Mouse (Mus musculus) layer of hippocampus, adult 9-10 months (tissue): ENCODE data around the gene Mob1b.

ENCODE experiments used
- DNase-seq: peaks from one replicate; pipeline ENCODE4 v3.0.0; 2022; ENCODE audit warnings: low spot score

Mob1b gene

DNA sequence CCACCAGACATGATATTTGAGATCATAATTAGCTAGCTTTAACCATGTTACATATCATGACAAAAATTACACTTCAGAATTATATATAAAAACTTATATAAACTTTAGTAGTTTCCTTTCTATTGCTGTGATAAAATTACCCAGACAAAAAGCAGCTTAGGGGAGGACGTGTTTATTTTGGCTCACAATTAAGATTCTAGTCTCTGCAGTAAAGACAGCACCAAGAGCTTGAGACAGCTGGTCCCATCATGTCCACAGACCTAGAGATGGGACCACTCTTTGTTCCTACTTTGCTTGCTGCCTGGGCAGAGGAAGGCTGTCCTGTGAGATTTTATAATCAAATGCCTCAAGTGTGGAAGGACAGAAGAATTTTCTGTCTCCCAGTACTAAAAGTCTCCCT lies 64.4 kb downstream of the Mob1b start:
- DNase-seq = no peak

DNA sequence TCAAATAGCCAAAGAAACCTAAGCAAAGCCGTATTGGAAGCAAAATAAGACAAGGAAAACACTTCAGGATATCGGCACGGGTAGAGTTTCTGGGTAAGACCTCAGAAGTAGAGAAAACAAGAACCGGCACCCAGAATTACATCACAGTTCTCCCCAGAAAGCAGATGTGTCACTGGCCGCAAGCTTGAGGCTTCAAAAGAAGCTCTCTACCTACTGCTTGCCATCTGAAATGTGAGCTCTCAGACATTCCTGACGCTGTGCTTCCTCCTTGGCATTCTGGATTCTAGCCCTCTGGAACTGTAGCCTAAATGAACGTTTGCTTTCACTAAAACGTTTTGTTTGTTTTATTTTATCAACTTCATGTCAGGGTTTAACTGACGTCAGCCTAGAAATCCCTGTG lies 70.0 kb downstream of the Mob1b start:
- no peak for DNase-seq

DNA sequence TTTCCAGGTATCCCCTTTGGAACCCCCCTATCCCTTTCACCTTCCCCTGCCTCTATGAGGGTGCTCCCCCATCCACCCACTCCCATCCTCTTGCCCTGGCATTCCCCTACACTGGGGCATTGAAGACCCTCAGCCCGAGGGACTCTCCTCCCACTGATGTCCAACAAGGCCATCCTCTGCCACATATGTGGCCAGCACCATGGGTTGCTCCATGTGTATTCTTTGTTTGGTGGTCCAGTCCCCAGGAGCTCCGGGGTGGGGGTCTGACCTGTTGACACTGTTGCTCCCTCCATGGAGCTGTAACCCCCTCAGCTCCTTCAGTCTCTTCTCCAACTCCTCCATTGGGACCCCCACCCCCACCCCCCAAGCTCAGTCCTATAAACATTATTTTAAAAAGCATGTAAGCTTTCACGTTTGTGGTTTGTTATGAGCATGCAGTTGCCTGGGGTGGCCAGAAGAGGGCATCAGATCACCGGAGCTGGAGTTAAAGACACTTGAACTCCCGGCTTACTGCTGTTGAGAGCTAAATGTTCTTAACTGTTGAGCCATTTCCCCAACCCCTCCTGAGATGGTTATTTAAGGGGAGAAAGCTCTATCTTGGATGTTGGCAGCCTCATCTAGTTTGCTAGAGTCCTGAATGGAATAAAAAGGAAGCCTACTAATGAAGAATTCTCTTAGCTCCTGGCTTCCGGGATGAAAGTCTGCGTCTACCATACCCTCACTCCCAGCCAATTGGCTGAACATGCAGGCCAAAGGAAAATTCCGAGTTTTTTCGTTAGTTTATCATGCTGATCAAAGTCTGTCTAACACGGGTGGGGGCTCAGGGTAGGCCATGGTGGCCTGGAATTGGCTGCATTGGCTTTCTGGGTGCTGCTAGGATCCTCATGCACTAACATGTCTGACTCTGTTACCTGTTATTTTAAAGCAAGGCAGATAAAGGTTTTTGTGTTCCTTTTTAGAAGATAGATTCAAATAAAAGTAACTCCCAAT lies 70.9 kb downstream of the Mob1b start:
- no peak for DNase-seq

DNA sequence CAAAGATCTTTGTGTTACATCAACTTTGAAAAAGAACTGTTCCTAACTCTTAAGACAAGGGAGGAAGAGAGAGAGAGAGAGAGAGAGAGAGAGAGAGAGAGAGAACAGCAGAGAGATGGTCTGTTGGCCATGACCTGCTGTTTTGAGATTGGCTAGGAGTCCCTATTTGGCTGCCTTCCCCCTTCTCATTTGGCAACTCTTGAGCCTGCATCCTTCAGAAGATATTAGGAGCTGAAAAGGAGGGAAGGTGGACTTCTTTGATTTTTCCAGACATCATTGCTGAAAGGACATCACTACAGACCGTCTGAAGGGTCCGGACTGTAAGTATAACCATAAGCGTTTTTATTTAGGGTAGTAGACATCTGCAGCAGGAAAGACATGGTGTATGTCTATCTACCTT lies 73.0 kb downstream of the Mob1b start:
- no peak for DNase-seq

DNA sequence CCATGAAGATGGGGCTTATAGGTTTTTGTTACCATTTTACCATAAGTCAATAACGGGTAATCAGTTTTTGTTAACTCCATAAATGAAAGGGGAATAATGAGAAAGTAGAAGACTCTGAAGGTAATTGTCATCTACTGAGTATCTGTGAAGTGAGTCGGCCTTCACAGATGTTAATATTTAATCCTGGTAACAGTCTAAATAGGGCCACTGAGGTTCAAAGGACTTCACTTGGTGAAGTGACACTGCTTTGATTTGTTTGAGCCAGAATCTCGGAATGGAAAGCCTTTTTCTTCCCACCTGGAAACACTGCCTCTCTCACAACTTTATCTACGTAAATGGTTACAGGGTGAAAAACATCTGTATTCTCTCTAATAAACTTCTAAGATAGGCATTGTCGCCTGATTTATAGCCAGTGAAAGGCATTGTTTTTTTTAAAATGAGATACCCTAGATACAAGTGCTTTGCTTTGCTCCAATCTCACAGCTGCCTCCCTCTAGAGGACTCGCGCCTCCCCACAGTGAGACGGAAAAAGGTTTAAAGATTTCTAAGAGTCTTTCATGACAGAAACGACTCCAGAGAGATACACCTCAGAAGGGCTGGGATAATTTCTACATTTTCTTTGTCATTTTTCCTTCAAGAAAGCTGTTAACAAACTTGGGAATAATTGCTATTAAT lies 75.4 kb downstream of the Mob1b start:
- no peak for DNase-seq

DNA sequence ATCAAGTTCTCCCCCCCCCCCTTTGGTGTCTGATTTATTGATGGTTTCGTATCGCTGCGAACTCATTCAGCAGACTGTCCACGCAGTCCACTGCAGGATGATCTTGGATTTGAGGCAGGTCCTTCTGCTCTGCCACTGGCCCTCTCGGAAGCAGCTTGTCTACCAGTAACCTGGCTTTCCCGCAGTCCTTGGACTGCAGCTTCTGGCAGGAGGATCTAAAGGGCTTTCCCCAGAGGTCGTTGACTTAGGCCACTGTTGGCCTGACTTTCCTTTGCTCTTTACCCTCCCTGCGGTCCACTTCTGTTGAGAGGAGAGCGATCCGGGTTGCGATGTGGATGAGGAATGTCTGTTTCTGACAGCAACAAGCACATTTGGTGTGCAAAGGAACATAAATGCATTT lies 75.9 kb downstream of the Mob1b start:
- DNase-seq = no peak

DNA sequence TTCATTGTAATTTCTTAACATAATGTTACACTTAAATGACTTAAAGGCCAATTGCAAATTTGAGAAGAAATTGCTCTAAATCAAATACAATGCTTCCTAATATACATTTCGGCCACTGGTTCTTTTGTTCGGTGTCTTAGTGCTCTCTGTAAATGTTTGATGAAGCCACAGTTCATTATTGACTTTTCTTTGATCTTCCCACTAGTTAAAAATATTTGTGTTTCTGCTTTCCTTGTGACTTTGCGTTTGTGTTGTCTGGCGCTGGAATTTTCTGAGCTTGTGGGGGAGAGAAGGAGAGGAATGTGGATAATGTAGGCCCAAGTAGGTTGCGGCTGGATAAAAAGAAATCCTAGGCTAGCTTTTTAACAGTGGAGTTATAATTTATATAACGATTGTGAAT lies 76.5 kb downstream of the Mob1b start:
- no peak for DNase-seq

DNA sequence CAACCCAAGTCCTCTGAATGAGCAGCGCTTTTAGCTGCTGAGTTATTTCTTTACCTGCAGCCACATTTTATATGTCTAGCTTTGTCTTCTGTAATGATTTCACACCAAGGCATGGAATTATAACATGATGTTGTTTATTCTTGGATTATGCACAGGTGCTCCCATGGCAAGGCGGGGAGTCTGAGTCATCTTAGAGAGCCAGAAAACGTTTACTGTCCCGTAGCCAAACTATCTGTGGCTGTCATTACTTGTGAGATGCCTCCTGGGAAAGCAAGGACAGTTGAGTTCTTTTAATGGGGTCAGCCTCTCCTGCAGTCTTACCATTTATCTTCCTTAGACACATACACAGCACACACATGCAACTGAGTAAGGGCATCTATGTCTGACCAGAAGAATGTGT lies 85.0 kb downstream of the Mob1b start:
- DNase-seq = no peak

DNA sequence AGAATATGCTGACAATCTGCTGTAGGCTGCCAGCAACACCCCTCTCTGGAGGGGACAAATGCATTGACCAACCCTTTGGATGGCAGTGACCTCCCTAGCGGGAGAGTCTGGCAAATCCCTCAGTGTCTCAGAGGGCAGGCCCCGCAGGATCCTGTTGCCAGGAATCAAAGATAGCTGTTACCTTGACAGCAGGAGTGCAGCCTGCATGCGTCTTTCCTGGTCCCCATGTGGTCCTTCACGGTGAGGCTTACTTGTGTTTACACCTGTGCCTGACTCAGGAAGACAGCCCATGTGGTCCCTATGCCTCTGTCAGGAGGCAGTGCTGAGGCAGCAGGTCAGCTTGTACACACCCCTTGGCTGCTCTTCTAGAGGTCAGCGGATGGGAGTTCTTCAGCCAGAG lies 85.6 kb downstream of the Mob1b start:
- DNase-seq = no peak

DNA sequence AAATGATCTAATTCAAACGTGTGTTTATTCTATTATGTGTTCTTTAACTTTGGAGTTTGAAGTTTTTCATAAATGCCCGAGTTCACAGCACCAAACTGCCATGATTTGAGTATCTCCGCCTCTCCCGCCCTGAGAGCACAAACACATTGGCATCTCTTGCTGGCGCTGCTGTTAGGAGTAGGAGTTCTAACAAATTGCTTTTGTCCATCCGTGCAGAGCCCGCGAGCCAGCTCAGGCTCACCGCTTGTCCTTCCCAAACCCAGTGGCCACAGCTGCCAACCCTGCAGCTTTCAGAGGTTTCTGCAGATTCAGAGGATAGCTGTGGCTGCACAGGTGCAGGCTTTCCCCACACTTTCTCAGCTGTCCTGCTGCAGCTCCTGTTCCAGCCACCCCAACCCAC lies 86.7 kb downstream of the Mob1b start:
- DNase-seq = no peak

DNA sequence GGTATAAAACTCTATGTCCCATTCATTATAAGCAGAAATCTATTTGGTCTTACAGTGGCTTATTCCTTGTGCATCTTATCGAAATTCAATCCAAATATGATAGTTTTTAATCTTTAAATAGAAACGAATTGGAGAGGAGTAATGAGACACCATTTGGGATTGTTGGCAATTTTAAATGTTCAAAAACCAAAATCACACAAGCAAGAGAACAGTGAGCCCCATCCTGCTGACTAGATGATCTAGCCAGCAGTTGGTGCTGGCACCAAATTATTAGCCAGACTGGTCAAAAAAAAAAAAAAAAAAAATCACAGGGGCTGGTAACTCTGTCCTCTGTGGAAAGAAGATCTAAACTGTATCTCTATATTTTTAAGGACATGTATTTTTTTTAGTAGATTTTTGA lies 92.5 kb downstream of the Mob1b start:
- no peak for DNase-seq
